Mouse (Mus musculus) heart, adult 2 months (tissue): ENCODE measurements at regions not wholly inside any gene's neighbourhood (a gene's known extent, or its start where the extent isn't known, plus 50 kb on each side); places are given as distances from the start of the nearest gene placed in this dataset.

Source experiments
- CTCF ChIP-seq: fragments of 200-600 bp; IDR thresholded peaks from 2 replicates; pipeline ENCODE4 v1.8.1; 2022; ENCODE audit warnings: antibody characterized with exemption, mild to moderate bottlenecking, moderate library complexity
- POLR2A ChIP-seq: fragments of 200-500 bp; IDR thresholded peaks from 2 replicates; pipeline ENCODE4 v1.6.1; 2011; ENCODE audit warnings: mild to moderate bottlenecking, low read depth, low read length, control low read depth; ENCODE audit not compliant: insufficient read depth

- TF ChIP-seq POLR2A (no peak), CTCF (no peak)
Measured at GRCm38 (mm10) chr4:99572841-99573642, 83.1 kb upstream of the Foxd3 start.
